Mouse (Mus musculus): ENCODE measurements around the gene Gbe1. TPM values are rescaled to one million over a fixed set of nuclear protein-coding genes. Genes with fewer than 3 reads are reported as not detected.

The Gbe1 gene
- total RNA-seq, 2 experiments from 2014 or later, result 80.0 to 81.3 TPM

DNA sequence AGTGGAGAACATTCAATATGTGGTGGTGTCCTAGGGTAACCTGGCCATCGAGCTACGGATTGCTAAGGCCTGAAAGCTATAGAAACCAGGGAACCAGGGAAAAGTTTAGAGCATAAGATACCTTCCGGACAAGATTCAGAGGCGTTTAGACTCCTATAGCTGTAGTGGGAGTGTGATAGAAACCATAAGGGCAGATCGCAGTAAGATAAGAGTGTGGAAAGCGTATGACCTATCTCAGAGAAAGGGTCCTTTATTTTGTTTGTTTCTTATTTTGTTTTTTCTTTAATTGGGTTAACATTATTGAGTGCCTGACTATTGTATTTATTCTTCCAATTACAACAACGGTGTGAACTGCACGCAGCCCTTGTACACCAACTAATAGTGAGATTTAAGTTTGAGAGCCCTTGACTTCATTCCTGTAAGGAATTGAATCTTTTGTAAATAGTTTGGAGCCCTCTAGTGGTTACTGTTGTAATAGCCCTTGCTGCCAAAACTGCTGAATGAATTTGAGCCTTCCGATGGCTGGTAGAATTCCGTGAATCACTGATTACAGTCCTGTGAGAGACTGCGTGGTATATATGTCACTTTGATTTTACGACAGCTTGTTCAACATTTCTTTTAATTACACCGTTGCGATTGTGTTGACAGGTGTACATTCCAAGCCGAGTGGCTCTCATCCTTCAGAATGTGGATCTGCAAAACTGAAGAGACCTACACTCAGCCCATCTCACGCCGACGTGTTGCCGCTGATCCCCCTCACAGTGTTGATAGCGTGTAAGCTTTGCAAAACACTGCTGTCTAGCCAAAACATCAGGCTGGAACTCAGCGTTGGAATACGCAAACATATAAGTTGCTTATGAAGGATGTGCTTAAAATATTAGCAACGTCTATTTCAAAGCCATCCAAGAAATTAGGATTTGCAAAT, 254.9 kb downstream of the Gbe1 start:
- peak in 1 of 2 experiments; percentile 36 for DNase-seq

DNA sequence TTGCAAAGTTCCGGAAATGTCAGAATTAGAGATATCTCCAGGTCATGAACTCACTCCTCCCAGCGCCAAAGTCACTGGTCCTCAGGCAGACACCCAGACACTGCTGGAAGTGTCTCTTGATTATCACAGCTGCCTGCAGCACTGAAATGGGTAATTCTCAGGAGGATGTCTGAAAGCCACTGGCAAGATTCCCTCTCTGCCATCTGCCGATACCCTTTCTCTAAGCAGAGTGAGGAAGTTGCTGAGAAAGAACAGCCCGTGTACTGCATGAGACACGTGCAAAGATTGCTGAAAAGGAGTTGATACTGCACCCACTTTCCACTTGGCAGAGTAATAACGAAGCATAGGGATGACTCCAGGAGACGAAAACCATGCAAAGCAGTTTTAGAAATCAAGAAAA, 272.2 kb downstream of the Gbe1 start:
- no peak for DNase-seq

DNA sequence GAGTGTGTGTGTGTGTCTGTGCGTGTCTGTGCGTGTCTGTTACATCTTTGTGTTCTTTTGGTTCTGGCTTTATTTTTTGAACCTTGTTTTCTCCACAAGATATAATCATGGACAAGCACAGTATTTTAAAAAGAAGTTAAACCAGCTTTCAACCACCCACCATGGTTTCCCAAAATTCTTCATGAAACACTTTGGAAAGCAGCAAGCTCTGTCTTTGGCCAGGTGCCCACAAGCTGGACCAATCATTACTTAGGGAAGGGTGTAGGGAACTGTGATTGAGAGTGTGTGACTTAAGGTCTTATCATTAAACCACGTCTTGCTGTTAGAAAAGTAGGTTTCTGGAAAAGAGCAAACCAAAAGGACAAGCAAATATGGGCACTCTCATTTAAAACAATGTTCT, 288.6 kb downstream of the Gbe1 start:
- DNase-seq, result no peak

DNA sequence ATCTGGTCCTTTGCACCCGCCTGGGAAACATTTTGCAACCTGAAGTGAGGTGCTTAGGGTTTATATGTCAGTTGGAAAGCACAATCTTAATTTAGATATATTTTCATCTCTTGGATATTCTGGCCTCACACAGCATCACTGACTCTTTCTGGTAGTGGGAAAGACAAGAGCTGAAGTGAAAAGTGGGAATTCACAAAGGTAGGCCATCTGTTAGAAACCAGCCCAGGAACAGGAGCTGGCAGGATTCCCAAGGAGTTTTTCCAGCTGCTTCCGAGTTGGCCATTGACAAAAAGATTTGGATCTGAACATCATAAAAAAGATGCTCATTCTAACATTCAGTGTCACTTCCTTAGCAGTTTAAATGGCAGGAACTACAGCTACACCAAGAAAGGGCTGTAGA, 294.6 kb downstream of the Gbe1 start:
- DNase-seq, result no peak

DNA sequence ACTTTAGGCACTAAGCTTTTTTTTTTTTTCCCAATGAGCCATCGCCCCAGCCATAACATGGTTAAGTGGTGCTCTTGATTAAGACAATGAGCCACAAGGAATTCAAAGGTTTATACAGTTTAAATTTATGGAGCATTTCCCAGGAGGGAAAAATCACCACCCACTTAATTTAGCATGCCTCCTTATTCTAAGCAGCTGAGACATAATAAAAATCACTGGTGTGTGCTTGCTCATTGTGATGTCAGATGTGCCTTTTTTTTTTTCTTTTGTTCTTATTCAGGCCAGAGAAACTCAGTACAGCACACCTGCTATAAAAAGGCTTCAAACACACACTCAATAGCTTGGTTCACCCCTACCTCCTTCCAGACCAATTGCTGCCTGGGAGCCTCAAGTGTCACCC, 303.9 kb downstream of the Gbe1 start:
- no peak for DNase-seq

DNA sequence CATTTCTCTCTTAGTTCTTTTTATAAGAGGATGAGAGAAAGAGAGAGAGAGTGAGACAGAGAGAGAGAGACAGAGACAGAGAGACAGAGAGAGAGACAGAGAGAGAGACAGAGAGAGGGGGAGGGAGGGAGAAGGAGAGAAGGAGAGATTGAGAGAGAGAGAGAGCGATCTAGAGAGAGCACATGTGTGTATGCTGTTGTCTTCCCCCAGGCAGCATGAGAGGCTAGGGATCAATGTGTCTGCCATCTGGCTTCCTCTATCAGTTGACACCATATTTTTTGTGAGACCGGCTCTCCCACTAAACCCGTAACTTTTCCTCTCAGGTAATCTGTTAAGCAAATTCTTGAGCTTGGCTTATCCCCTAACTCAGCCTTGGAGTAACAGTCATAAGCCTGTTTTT, 304.4 kb downstream of the Gbe1 start:
- no peak for DNase-seq

Data from adrenal gland, postnatal 36 days (tissue).